Mouse (Mus musculus) heart, postnatal 0 days (tissue): ENCODE results near the gene Chad. TPM values are rescaled to one million over a fixed set of nuclear protein-coding genes. Genes with fewer than 3 reads are reported as not detected.

ENCODE experiments used
- ATAC-seq: fragments of 200-750 bp; cut with Nextera tagmentation; 2 replicates; pipeline ENCODE4 v1.8.0; 2017; ENCODE audit warnings: low read depth, moderate number of reproducible peaks, moderate library complexity; ENCODE audit not compliant: insufficient read depth
- DNase-seq: peaks from one replicate; pipeline ENCODE4 v3.0.0-alpha.2; 2016; ENCODE audit warnings: low spot score
- H3K27ac ChIP-seq: fragments of 300-500 bp; sonication (generic); 2 replicates; pipeline ENCODE4 v1.5.1; 2014; ENCODE audit warnings: low read depth, mild to moderate bottlenecking
- H3K27me3 ChIP-seq: fragments of 300-500 bp; sonication (generic); 2 replicates; pipeline ENCODE4 v1.6.1; 2014; ENCODE audit warnings: low read length, mixed read lengths; ENCODE audit not compliant: control insufficient read depth, insufficient read depth
- H3K36me3 ChIP-seq: fragments of 300-500 bp; sonication (generic); replicated peaks from 2 replicates; pipeline ENCODE4 v1.6.1; 2014; ENCODE audit warnings: low read length, mixed read lengths; ENCODE audit not compliant: control insufficient read depth, insufficient read depth
- H3K4me1 ChIP-seq: fragments of 300-500 bp; sonication (generic); 2 replicates; pipeline ENCODE4 v1.6.1; 2014; ENCODE audit warnings: antibody characterized with exemption; ENCODE audit not compliant: control insufficient read depth, insufficient read depth
- H3K4me2 ChIP-seq: fragments of 300-500 bp; sonication (generic); 2 replicates; pipeline ENCODE4 v1.6.1; 2014; ENCODE audit warnings: low read depth, mild to moderate bottlenecking, low read length, moderate library complexity
- H3K4me3 ChIP-seq: fragments of 300-500 bp; sonication (generic); 2 replicates; pipeline ENCODE4 v1.5.1; 2014; ENCODE audit warnings: low read depth, low read length
- H3K9ac ChIP-seq: fragments of 300-500 bp; sonication (generic); replicated peaks from 2 replicates; pipeline ENCODE4 v1.6.1; 2014; ENCODE audit warnings: low read depth, low read length, mixed read lengths
- H3K9me3 ChIP-seq: fragments of 300-500 bp; sonication (generic); replicated peaks from 2 replicates; pipeline ENCODE4 v1.6.1; 2016; ENCODE audit warnings: low read length; ENCODE audit not compliant: control insufficient read depth
- CTCF ChIP-seq: IDR thresholded peaks from 2 replicates; pipeline ENCODE4 v1.5.1; 2016; ENCODE audit warnings: antibody characterized with exemption, control low read depth, low read depth
- EP300 ChIP-seq: IDR thresholded peaks from 2 replicates; pipeline ENCODE4 v1.6.1; 2016; ENCODE audit warnings: antibody characterized with exemption, low read depth
- WGBS: fragments of 180-500 bp; shearing (Covaris S2); extraction: QIAGEN DNeasy Blood & Tissue Kit; methylation state at CpG from one replicate; pipeline ENCODE4 v1.1.7; 2014; 5-methylcytosine and 5-hydroxymethylcytosine counted together
- polyA plus RNA-seq: library from polyadenylated mRNA; unstranded; fragments of >200 nt; fragmentation: Nextera tagmentation; extraction: Ambion mirVana; gene quantifications from 2 replicates; pipeline ENCODE4 v1.2.1, GENCODE M21; 2015
- total RNA-seq: library from RNA; depleted of rRNA; stranded (reverse); fragments of >200 nt; gene quantifications from 2 replicates; pipeline ENCODE4 v1.2.3, GENCODE M21; 2014; ENCODE audit warnings: low replicate concordance; rRNA removed

Gene Chad
- total RNA-seq (not detected in 2 replicates), polyA plus RNA-seq (0.36 and 4.4 TPM in 2 replicates)

DNA sequence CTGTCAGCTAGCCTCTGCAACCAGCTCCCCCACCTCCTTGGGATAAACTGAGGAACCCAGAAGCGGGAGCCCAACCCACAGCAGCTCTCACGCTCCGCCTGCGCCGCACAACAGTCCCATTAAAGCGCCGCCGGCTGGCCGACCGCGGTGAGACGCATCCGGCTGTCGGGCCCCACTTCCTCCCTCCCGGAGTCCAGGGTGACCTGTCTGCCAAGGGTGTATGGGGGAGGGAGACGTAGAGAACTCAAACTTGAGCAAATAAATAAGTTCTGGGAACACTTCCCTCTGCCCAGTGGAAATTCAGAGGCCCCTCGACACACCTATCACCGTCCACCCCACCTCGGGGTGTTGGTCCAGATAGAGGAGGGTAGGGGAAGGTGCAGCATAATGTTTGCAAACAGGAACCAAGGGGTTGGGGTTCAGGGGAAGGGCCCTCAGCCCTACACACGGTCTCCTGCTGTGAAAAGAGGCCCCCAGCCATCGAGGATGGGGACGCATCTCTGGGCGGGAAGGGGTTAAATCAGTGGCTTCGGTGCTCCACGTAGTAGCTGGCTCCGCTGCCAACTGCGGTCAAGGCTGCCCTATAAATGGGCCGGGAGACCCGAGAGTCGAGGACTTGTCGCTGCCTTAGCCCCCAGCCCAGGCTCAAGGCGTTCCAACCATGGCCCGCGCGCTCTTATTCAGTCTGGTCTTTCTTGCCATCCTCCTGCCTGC lies at the start of gene Chad:
Gene Chad, plus strand, starts transcription at position 611 of the 714 bp plus-strand sequence.
- no peaks in the 10 kb centered on the region for H3K36me3 ChIP-seq
- peaks cover 13% of the 10 kb centered on the region for H3K4me1 ChIP-seq
- 0 out of 2 replicates have a peak, but pooled peaks cover 13% of the 10 kb centered on the region for H3K27me3 ChIP-seq
- no peak for TF ChIP-seq EP300
- peak; percentile 33; the same call in 1 of the 2 replicates for TF ChIP-seq CTCF
- H3K4me3 ChIP-seq: peak within 1 kb of the TSS; percentile 17
- DNase-seq (peak; percentile 62), ATAC-seq (peak; percentile 54)
- H3K27ac ChIP-seq: no peak within 1 kb of the TSS
- H3K4me2 ChIP-seq: peak within 1 kb of the TSS; percentile 55
- peak within 1 kb of the TSS; percentile 27; the same call in 1 of the 2 replicates for H3K9ac ChIP-seq
- H3K9me3 ChIP-seq: no peaks in the 10 kb centered on the region
- 7% methylated on average over 35 of the region's 35 CpGs for WGBS

DNA sequence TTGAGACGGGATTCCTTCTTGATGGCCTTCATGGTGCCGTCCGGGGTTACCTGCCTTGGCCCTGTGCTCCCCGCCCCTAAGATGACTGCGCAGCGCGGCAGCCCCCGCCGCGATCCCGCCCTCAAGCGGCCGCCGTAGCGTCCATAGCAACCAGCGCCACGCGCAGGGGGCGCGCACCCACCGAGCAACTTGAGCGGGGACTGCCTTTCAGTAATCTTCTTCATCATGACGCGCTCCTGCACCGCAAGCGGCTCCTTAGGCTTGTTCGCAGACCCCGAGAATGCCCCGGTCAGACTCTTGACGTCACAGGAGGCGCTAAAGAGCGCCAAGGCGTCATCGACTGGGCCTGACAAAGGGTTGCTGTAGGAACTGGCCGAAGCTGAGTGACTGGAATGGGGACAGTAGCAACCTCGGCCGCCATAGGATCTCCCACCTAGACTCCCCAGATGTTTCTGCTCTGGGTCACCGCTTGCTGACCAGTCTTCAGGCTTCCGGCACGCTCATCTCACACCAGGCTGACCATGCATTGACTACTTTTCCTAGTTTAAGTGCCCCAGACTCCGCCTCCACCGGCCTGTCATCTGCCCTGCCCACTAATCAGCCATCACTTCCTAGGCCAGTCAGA lies 43.5 kb upstream of the Chad start, which contains the start of gene Mycbpap:
Gene Mycbpap, minus strand, starts transcription at position 524 of the 625 bp plus-strand sequence.
- H3K4me3 ChIP-seq: peak within 1 kb of the TSS; percentile 58
- DNase-seq (peak; percentile 60), ATAC-seq (peak; percentile 68)
- 1% methylated on average over 42 of the region's 42 CpGs for WGBS
- H3K9me3 ChIP-seq: no peaks in the 10 kb centered on the region
- H3K36me3 ChIP-seq: no peaks in the 10 kb centered on the region
- peak within 1 kb of the TSS; percentile 90 for H3K4me2 ChIP-seq
- no peak within 1 kb of the TSS for H3K27ac ChIP-seq
- peak within 1 kb of the TSS; percentile 60 for H3K9ac ChIP-seq
- peaks cover 15% of the 10 kb centered on the region for H3K4me1 ChIP-seq
- no peaks in the 10 kb centered on the region for H3K27me3 ChIP-seq
- TF ChIP-seq CTCF: no peak
- TF ChIP-seq EP300: no peak

DNA sequence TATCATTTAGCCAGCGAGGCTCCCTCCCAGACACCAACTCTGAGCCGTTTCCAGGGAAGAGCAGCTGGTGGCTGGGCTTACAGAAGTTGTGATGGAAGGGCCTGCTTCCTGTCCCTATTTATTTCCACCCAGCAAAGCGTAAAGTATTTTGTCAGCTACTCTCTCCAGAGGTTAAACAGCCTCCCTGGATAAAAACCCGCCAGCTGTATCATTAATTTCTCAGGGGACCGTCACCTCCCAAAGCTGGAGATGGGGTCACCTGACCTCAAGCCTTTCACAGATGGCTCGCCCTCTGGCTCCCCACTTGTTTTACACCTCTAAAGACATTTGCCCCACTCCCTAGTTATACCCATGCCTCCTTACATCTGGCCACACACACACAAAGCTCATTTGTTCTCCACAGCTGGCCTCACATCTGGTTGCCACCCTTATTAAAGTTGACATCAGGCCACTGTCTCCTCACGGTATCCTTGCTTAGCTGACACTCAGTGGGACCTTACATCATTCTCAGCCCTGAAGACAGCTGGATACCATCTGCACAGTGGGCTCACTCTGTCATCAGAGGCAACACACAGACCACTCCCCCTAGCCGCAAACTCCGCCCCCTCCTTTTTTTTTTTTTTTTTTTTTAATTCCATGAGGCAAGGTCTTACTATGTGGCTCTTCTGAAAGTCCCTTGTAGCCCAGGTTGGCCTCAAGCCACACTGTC lies 38.5 kb upstream of the Chad start:
- 66% methylated on average over 9 of the region's 9 CpGs for WGBS
- peaks cover 9% of the 10 kb centered on the region for H3K4me1 ChIP-seq
- no peaks in the 10 kb centered on the region for H3K9me3 ChIP-seq
- H3K27ac ChIP-seq: 0 out of 2 replicates have a peak overlapping the region, but pooled peaks have one; percentile 11
- H3K4me2 ChIP-seq: no peak overlapping the region
- peak; percentile 16 for DNase-seq
- H3K27me3 ChIP-seq: no peaks in the 10 kb centered on the region
- H3K36me3 ChIP-seq: no peaks in the 10 kb centered on the region
- TF ChIP-seq EP300 (no peak), CTCF (no peak)
- H3K4me3 ChIP-seq: no peak overlapping the region
- no peak overlapping the region for H3K9ac ChIP-seq
- peak; percentile 54 for ATAC-seq

DNA sequence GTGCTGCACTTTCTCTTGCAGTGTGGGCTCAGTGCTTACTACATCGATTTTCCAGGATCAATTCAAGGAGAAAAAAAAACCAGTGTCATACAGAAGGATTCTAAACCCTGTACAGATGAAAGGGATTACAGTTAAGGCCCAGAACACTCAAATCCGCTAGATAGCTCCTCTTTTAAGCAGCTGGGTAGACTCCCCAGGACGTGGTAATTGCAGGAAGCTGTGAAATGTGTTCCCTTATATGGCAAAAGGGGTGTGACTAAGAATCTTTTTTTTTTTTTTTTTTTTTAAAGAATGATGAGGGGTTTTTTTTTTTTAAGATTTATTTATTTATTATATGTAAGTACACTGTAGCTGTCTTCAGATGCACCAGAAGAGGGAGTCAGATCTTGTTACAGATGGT lies 36.0 kb upstream of the Chad start:
- no peak for DNase-seq
- no peaks in the 10 kb centered on the region for H3K27me3 ChIP-seq
- peaks cover 3% of the 10 kb centered on the region; the same call in 1 of the 2 replicates for H3K4me1 ChIP-seq
- no peak overlapping the region for H3K4me3 ChIP-seq
- no peak overlapping the region for H3K9ac ChIP-seq
- TF ChIP-seq EP300 (no peak), CTCF (no peak)
- no peaks in the 10 kb centered on the region for H3K36me3 ChIP-seq
- 63% methylated on average over 3 of the region's 3 CpGs for WGBS
- H3K9me3 ChIP-seq: no peaks in the 10 kb centered on the region
- H3K4me2 ChIP-seq: no peak overlapping the region
- ATAC-seq: no peak
- H3K27ac ChIP-seq: no peak overlapping the region

DNA sequence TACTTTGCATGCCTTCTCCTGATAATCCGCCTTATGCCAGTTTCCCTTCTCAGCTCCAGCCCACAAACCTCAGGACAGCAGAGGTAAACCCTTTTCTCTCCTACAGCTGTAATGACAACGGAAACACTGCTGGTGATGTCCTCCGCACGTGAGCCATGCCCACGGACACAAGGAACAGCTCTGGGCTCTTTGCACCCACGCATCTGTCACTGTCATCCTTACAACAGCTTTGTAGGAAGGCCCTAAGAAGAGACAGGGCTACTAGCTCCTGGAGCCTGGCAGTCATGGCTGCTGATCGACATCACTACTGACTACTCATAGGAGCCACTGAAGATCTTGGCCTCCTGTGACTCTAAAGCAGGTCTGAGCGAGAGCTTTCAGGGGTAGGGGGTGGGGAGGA lies 31.7 kb upstream of the Chad start:
- DNase-seq (no peak), ATAC-seq (no peak)
- Histone ChIP-seq H3K4me2 (no peak overlapping the region), H3K36me3 (no peaks in the 10 kb centered on the region), H3K4me1 (no peaks in the 10 kb centered on the region), H3K27ac (no peak overlapping the region), H3K4me3 (no peak overlapping the region), H3K27me3 (no peaks in the 10 kb centered on the region), H3K9ac (no peak overlapping the region), H3K9me3 (no peaks in the 10 kb centered on the region)
- 70% methylated on average over 8 of the region's 8 CpGs for WGBS
- no peak for TF ChIP-seq CTCF
- TF ChIP-seq EP300: no peak
